ENCODE assay signal across 9 mouse cellular contexts in the genomic region with DNA sequence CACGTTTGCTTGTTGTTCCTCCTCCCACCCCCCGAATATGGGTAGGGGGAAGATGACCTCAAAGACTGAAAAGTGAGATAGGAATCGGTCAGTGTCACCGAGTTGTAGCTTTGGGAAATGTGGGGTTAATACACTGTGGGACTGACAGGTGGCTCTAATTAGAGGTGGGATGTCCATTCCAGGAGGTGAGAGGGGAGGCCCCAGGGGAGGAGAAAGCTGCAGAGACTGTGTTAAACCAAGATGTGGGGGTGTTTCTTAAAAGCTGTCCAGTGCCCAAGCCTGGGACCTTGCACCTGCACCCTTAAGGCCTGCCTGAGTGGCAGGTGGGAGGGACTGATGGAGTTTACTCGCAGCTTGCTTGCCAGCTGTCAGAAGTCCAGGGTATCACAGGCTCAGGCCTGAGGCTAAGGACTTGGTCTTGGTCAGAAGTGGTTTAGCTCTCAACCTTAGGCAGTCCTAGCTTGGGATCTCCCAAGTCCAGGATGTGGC. TPM values are rescaled to one million over a fixed set of nuclear protein-coding genes. Genes with fewer than 3 reads are reported as not detected.
DNase-seq lines count a peak whose midpoint lies in the region; ATAC-seq lines count a peak whose summit lies in the region.
"Had no signal": no experiment of that assay in that cellular context is flagged by ENCODE, and none has a peak within 500 bp of the region (broad histone marks: within the 10 kb centered on the region; RNA-seq: fewer than 3 reads in every experiment).

No protein-coding gene starts in this region.

- peak; percentile 43 for DNase-seq in gastrocnemius, adult 18-20 months (ENCODE audit: low spot score)
- no peak for DNase-seq in gastrocnemius, adult 8-10 months (ENCODE audit: low spot score in 2 of 2)
- DNase-seq in intestine, embryonic 14.5 days (ENCODE audit: low spot score): no peak
- no peak for DNase-seq in urinary bladder, postnatal 25 days (ENCODE audit: low spot score)
- DNase-seq in natural killer cell, adult 2 months (ENCODE audit: low spot score in 2 of 2): no peak

- H3K9ac ChIP-seq in embryonic facial prominence, embryonic 13.5 days: no peak overlapping the region
- peak overlapping the region; percentile 40; the same call in 1 of the 2 replicates for H3K9ac ChIP-seq in intestine, embryonic 14.5 days (ENCODE audit: low read length)
- H3K9ac ChIP-seq in liver, embryonic 15.5 days: no peak overlapping the region; the same call in 1 of the 2 replicates
- H3K9ac ChIP-seq in stomach, embryonic 15.5 days: 0 out of 2 replicates have a peak overlapping the region, but pooled peaks have one; percentile 37

- no peak for ATAC-seq in embryonic facial prominence, embryonic 13.5 days (ENCODE audit: insufficient number of reproducible peaks, insufficient read depth, low FRiP score, low TSS enrichment, low read depth)
- ATAC-seq in intestine, embryonic 14.5 days (replicated peaks; ENCODE audit: low FRiP score, low TSS enrichment, low read depth): no peak
- no peak for ATAC-seq in liver, embryonic 15.5 days (ENCODE audit: insufficient read depth)
- peak; percentile 8; the same call in 1 of the 2 replicates for ATAC-seq in stomach, embryonic 15.5 days (ENCODE audit: insufficient read depth, low FRiP score, low read depth)
- ATAC-seq: Patski had no signal

- H3K9me3 ChIP-seq in embryonic facial prominence, embryonic 13.5 days: no peaks in the 10 kb centered on the region
- H3K9me3 ChIP-seq in intestine, embryonic 14.5 days (ENCODE audit: control insufficient read depth, low read length): no peaks in the 10 kb centered on the region
- H3K9me3 ChIP-seq in liver, embryonic 15.5 days (replicated peaks): no peaks in the 10 kb centered on the region
- H3K9me3 ChIP-seq in stomach, embryonic 15.5 days: no peaks in the 10 kb centered on the region

- WGBS in embryonic facial prominence, embryonic 13.5 days: 5% methylated on average over 5 of the region's 5 CpGs
- WGBS in intestine, embryonic 14.5 days: 21% methylated on average over 5 of the region's 5 CpGs
- WGBS in liver, embryonic 15.5 days (ENCODE audit: insufficient replicate concordance): 16% methylated on average over 5 of the region's 5 CpGs
- 22% methylated on average over 5 of the region's 5 CpGs for WGBS in stomach, embryonic 15.5 days

- peak overlapping the region; percentile 67 for H3K4me2 ChIP-seq in embryonic facial prominence, embryonic 13.5 days
- H3K4me2 ChIP-seq in intestine, embryonic 14.5 days (ENCODE audit: low read length): peak overlapping the region; percentile 69
- peak overlapping the region; percentile 66 for H3K4me2 ChIP-seq in liver, embryonic 15.5 days
- peak overlapping the region; percentile 82 for H3K4me2 ChIP-seq in stomach, embryonic 15.5 days

- peaks cover 83% of the 10 kb centered on the region for H3K27me3 ChIP-seq in embryonic facial prominence, embryonic 13.5 days
- H3K27me3 ChIP-seq in intestine, embryonic 14.5 days (replicated peaks; ENCODE audit: control insufficient read depth, insufficient read depth, low read length): peaks cover 64% of the 10 kb centered on the region
- peaks cover 84% of the 10 kb centered on the region for H3K27me3 ChIP-seq in liver, embryonic 15.5 days
- peaks cover 38% of the 10 kb centered on the region for H3K27me3 ChIP-seq in stomach, embryonic 15.5 days (replicated peaks)
- H3K27me3 ChIP-seq: Patski had no signal

- H3K4me1 ChIP-seq in embryonic facial prominence, embryonic 13.5 days: peaks cover 46% of the 10 kb centered on the region
- peaks cover 18% of the 10 kb centered on the region for H3K4me1 ChIP-seq in intestine, embryonic 14.5 days (replicated peaks; ENCODE audit: control insufficient read depth, insufficient read depth, low read length)
- peaks cover 51% of the 10 kb centered on the region for H3K4me1 ChIP-seq in liver, embryonic 15.5 days (replicated peaks)
- peaks cover 57% of the 10 kb centered on the region for H3K4me1 ChIP-seq in stomach, embryonic 15.5 days

- peaks cover 3% of the 10 kb centered on the region; the same call in 1 of the 2 replicates for H3K36me3 ChIP-seq in embryonic facial prominence, embryonic 13.5 days
- H3K36me3 ChIP-seq in intestine, embryonic 14.5 days (ENCODE audit: control insufficient read depth, insufficient read depth, low read length): 0 out of 2 replicates have a peak, but pooled peaks cover 3% of the 10 kb centered on the region
- H3K36me3 ChIP-seq in liver, embryonic 15.5 days (replicated peaks): peaks cover 12% of the 10 kb centered on the region; the same call in 1 of the 2 replicates
- 0 out of 2 replicates have a peak, but pooled peaks cover 4% of the 10 kb centered on the region for H3K36me3 ChIP-seq in stomach, embryonic 15.5 days

- no peak overlapping the region for H3K4me3 ChIP-seq in embryonic facial prominence, embryonic 13.5 days
- peak overlapping the region; percentile 36 for H3K4me3 ChIP-seq in intestine, embryonic 14.5 days (ENCODE audit: low read depth, low read length)
- H3K4me3 ChIP-seq in liver, embryonic 15.5 days (replicated peaks): peak overlapping the region; percentile 50
- peak overlapping the region; percentile 46 for H3K4me3 ChIP-seq in stomach, embryonic 15.5 days (replicated peaks)

- no peak overlapping the region for H3K27ac ChIP-seq in embryonic facial prominence, embryonic 13.5 days
- H3K27ac ChIP-seq in intestine, embryonic 14.5 days (ENCODE audit: low read depth): no peak overlapping the region
- 0 out of 2 replicates have a peak overlapping the region, but pooled peaks have one; percentile 6 for H3K27ac ChIP-seq in liver, embryonic 15.5 days (replicated peaks)
- peak overlapping the region; percentile 33 for H3K27ac ChIP-seq in stomach, embryonic 15.5 days

RNA-seq across cellular contexts. Expression of a gene that starts 1.5 kb away (rescaled TPM):
- total RNA-seq in gastrocnemius, adult 18-20 months (2021): 1 to 10 TPM; 7.2 to 8.9 TPM
- total RNA-seq in gastrocnemius, adult 8-10 months (2022): 10 to 100 TPM in 1 of 4 experiments, 1 to 10 TPM in 3; 3.3 to 11.4 (median 6.9) TPM
- polyA plus RNA-seq in embryonic facial prominence, embryonic 13.5 days (2015; fragmentation: Nextera tagmentation; extraction: Ambion mirVana): 11.5 and 12.7 TPM in 2 replicates
- polyA plus RNA-seq in intestine, embryonic 14.5 days (2014; fragmentation: Nextera tagmentation; extraction: Ambion mirVana): 13.8 and 14.0 TPM in 2 replicates
- 3.9 and 5.2 TPM in 2 replicates for polyA plus RNA-seq in liver, embryonic 15.5 days (2015; fragmentation: Nextera tagmentation; extraction: Ambion mirVana)
- 27.5 and 32.8 TPM in 2 replicates for polyA plus RNA-seq in stomach, embryonic 15.5 days (2015; fragmentation: Nextera tagmentation; extraction: Ambion mirVana)

RNA-seq across cellular contexts. Expression of a gene that starts 4.8 kb away (rescaled TPM):
- 10 to 100 TPM; 82.6 to 90.7 TPM for total RNA-seq in gastrocnemius, adult 18-20 months (2021)
- 10 to 100 TPM; 78.2 to 98.0 (median 86.2) TPM for total RNA-seq in gastrocnemius, adult 8-10 months (2022)
- polyA plus RNA-seq in embryonic facial prominence, embryonic 13.5 days (2015; fragmentation: Nextera tagmentation; extraction: Ambion mirVana): 16.5 and 16.6 TPM in 2 replicates
- 73.4 and 73.5 TPM in 2 replicates for polyA plus RNA-seq in intestine, embryonic 14.5 days (2014; fragmentation: Nextera tagmentation; extraction: Ambion mirVana)
- 5.0 and 6.3 TPM in 2 replicates for polyA plus RNA-seq in liver, embryonic 15.5 days (2015; fragmentation: Nextera tagmentation; extraction: Ambion mirVana)
- 25.6 and 26.6 TPM in 2 replicates for polyA plus RNA-seq in stomach, embryonic 15.5 days (2015; fragmentation: Nextera tagmentation; extraction: Ambion mirVana)

RNA-seq across cellular contexts. Expression of a gene that starts 7.4 kb away (rescaled TPM):
- 100 to 1,000 TPM; 288 to 309 TPM for total RNA-seq in gastrocnemius, adult 18-20 months (2021)
- total RNA-seq in gastrocnemius, adult 8-10 months (2022): 100 to 1,000 TPM; 250 to 384 (median 284) TPM
- 13.4 and 13.5 TPM in 2 replicates for polyA plus RNA-seq in embryonic facial prominence, embryonic 13.5 days (2015; fragmentation: Nextera tagmentation; extraction: Ambion mirVana)
- 24.6 and 30.2 TPM in 2 replicates for polyA plus RNA-seq in intestine, embryonic 14.5 days (2014; fragmentation: Nextera tagmentation; extraction: Ambion mirVana)
- polyA plus RNA-seq in liver, embryonic 15.5 days (2015; fragmentation: Nextera tagmentation; extraction: Ambion mirVana): 13.9 and 15.3 TPM in 2 replicates
- polyA plus RNA-seq in stomach, embryonic 15.5 days (2015; fragmentation: Nextera tagmentation; extraction: Ambion mirVana): 33.5 and 34.6 TPM in 2 replicates

RNA-seq across cellular contexts. Expression of a gene that starts 12.6 kb away (rescaled TPM):
- 10 to 100 TPM; 62.0 to 64.3 TPM for total RNA-seq in gastrocnemius, adult 18-20 months (2021)
- total RNA-seq in gastrocnemius, adult 8-10 months (2022): 10 to 100 TPM; 57.4 to 68.5 (median 63.7) TPM
- polyA plus RNA-seq in embryonic facial prominence, embryonic 13.5 days (2015; fragmentation: Nextera tagmentation; extraction: Ambion mirVana): 64.5 and 70.3 TPM in 2 replicates
- polyA plus RNA-seq in intestine, embryonic 14.5 days (2014; fragmentation: Nextera tagmentation; extraction: Ambion mirVana): 67.7 and 73.4 TPM in 2 replicates
- polyA plus RNA-seq in liver, embryonic 15.5 days (2015; fragmentation: Nextera tagmentation; extraction: Ambion mirVana): 41.7 and 43.9 TPM in 2 replicates
- 67.3 and 71.6 TPM in 2 replicates for polyA plus RNA-seq in stomach, embryonic 15.5 days (2015; fragmentation: Nextera tagmentation; extraction: Ambion mirVana)

RNA-seq across cellular contexts. Expression of a gene that starts 12.7 kb away (rescaled TPM):
- total RNA-seq in gastrocnemius, adult 18-20 months (2021): 1 to 10 TPM; 6.6 to 7.1 TPM
- 10 to 100 TPM in 2 of 4 experiments, 1 to 10 TPM in 2; 8.1 to 15.1 (median 11.9) TPM for total RNA-seq in gastrocnemius, adult 8-10 months (2022)
- 46.4 and 55.6 TPM in 2 replicates for polyA plus RNA-seq in embryonic facial prominence, embryonic 13.5 days (2015; fragmentation: Nextera tagmentation; extraction: Ambion mirVana)
- polyA plus RNA-seq in intestine, embryonic 14.5 days (2014; fragmentation: Nextera tagmentation; extraction: Ambion mirVana): 75.1 and 83.9 TPM in 2 replicates
- 47.7 and 55.0 TPM in 2 replicates for polyA plus RNA-seq in liver, embryonic 15.5 days (2015; fragmentation: Nextera tagmentation; extraction: Ambion mirVana)
- 69.8 and 72.8 TPM in 2 replicates for polyA plus RNA-seq in stomach, embryonic 15.5 days (2015; fragmentation: Nextera tagmentation; extraction: Ambion mirVana)

Comparison
In these comparisons a context has a peak if more than half of its experiments do, and no peak if none do; other contexts are left out.
1. H3K27ac ChIP-seq: peak in liver, embryonic 15.5 days (single experiment) and stomach, embryonic 15.5 days (single experiment); none in embryonic facial prominence, embryonic 13.5 days (single experiment) and intestine, embryonic 14.5 days (single experiment).
2. H3K9ac ChIP-seq: peak in intestine, embryonic 14.5 days (single experiment) and stomach, embryonic 15.5 days (single experiment); none in embryonic facial prominence, embryonic 13.5 days (single experiment) and liver, embryonic 15.5 days (single experiment).
3. Peak in every context shown above with its lines, with median percentiles within 50 percentile points of each other: H3K4me2 ChIP-seq.